Mouse (Mus musculus) kidney, adult 8-10 months (tissue): ENCODE data around the gene Cav3.

Source experiments
- DNase-seq, 2 experiments: peaks; one replicate each; pipeline ENCODE4 v3.0.0; 2022

Gene Cav3

GRCm38 (mm10) chr6:112495219-112495618 lies 35.9 kb downstream of the Cav3 start:
- DNase-seq: peak; percentile 21 to 32

GRCm38 (mm10) chr6:112496291-112497060 lies 37.2 kb downstream of the Cav3 start:
- peak; percentile 76 to 81 for DNase-seq

GRCm38 (mm10) chr6:112497456-112497855 lies 38.2 kb downstream of the Cav3 start:
- no peak for DNase-seq

- DNase-seq: peak in 1 of 2 experiments; percentile 13
Measured at GRCm38 (mm10) chr6:112498716-112499115, 39.4 kb downstream of the Cav3 start.

- DNase-seq: peak; percentile 59 to 73
Measured at GRCm38 (mm10) chr6:112499456-112499855, 40.2 kb downstream of the Cav3 start.

GRCm38 (mm10) chr6:112501156-112501555 lies 41.9 kb downstream of the Cav3 start:
- DNase-seq: peak in 1 of 2 experiments; percentile 44

- no peak for DNase-seq
Measured at GRCm38 (mm10) chr6:112507617-112508016, 48.3 kb downstream of the Cav3 start.

GRCm38 (mm10) chr6:112509590-112510131 lies 50.4 kb downstream of the Cav3 start:
- DNase-seq: no peak

- no peak for DNase-seq
Measured at GRCm38 (mm10) chr6:112510346-112510745, 51.0 kb downstream of the Cav3 start.

- no peak for DNase-seq
Measured at GRCm38 (mm10) chr6:112514591-112514990, 55.3 kb downstream of the Cav3 start.

- DNase-seq: no peak
Measured at GRCm38 (mm10) chr6:112516496-112516895, 57.2 kb downstream of the Cav3 start.

- DNase-seq: no peak
Measured at GRCm38 (mm10) chr6:112517572-112517971, 58.3 kb downstream of the Cav3 start.

- DNase-seq: no peak
Measured at GRCm38 (mm10) chr6:112517991-112518390, 58.7 kb downstream of the Cav3 start.
